Mouse (Mus musculus) limb, embryonic 15.5 days (tissue): ENCODE measurements at regions not wholly inside any gene's neighbourhood (a gene's known extent, or its start where the extent isn't known, plus 50 kb on each side); places are given as distances from the start of the nearest gene placed in this dataset.
A peak's percentile ranks its signal among the peaks of the same experiment; 100 is the strongest.

ENCODE experiments used
- ATAC-seq: fragments of 200-750 bp; cut with Nextera tagmentation; 2 replicates; pipeline ENCODE4 v1.8.0; 2017; ENCODE audit warnings: low read depth, moderate TSS enrichment; ENCODE audit not compliant: insufficient number of reproducible peaks, low FRiP score, low TSS enrichment
- H3K27ac ChIP-seq: fragments of 300-500 bp; sonication (generic); 2 replicates; pipeline ENCODE4 v1.5.1; 2015; ENCODE audit warnings: moderate library complexity, mild to moderate bottlenecking, inconsistent platforms
- H3K27me3 ChIP-seq: fragments of 300-500 bp; sonication (generic); 2 replicates; pipeline ENCODE4 v1.6.1; 2015; ENCODE audit warnings: inconsistent platforms
- H3K36me3 ChIP-seq: fragments of 300-500 bp; sonication (generic); 2 replicates; pipeline ENCODE4 v1.6.1; 2015; ENCODE audit warnings: inconsistent platforms
- H3K4me1 ChIP-seq: fragments of 300-500 bp; sonication (generic); 2 replicates; pipeline ENCODE4 v1.6.1; 2015; ENCODE audit warnings: inconsistent platforms
- H3K4me2 ChIP-seq: fragments of 300-500 bp; sonication (generic); 2 replicates; pipeline ENCODE4 v1.6.1; 2015; ENCODE audit warnings: mild to moderate bottlenecking, inconsistent platforms
- H3K4me3 ChIP-seq: fragments of 300-500 bp; sonication (generic); 2 replicates; pipeline ENCODE4 v1.5.1; 2015; ENCODE audit warnings: mild to moderate bottlenecking, inconsistent platforms
- H3K9ac ChIP-seq: fragments of 300-500 bp; sonication (generic); 2 replicates; pipeline ENCODE4 v1.6.1; 2015; ENCODE audit warnings: inconsistent platforms
- H3K9me3 ChIP-seq: fragments of 300-500 bp; sonication (generic); 2 replicates; pipeline ENCODE4 v1.6.1; 2016; ENCODE audit warnings: inconsistent platforms
- WGBS: fragments of 180-500 bp; shearing (Covaris S2); methylation state at CpG from one replicate; pipeline ENCODE4 v1.1.7; 2015; 5-methylcytosine and 5-hydroxymethylcytosine counted together

DNA sequence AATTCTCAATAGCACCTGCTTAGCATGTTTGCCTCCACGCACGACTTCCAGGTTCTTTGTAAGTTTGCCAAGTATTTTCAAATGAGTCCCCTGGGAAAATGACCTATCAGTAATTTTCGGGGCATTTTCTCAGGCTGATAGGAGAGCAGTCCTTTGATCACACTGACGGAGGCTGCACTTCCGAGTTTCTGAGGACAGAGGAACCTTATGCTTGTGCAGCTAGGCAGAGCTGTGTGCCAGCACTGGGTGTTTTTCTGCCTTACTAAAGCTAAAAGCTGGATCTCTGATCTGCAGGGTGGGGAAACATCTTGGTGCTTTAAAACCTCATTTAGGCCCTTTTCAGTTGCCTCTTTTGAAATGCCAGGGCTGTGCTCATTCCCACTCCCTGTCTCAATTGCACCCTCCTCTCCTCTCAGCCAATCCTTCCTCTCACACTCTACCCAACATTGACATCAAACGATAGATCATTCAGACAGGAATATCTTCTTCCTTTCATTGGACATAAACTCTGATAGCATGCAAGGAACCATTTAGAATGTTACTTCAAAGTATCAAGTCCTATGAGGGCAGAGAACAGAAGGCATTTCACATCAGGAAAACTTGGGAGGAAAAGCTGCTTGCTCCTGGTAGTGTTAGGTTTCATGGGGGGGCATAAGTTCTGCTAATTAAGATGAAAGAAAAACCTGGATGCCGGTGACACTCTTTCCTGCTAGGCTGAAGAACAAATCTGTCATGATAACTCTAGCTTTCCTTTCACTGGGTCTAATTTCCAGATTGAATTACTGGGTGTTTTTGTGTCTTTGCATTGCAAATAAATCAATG, 95.3 kb downstream of the Lurap1l start:
- no peak overlapping the region for H3K27ac ChIP-seq
- no peaks in the 10 kb centered on the region for H3K9me3 ChIP-seq
- 19% methylated on average over 7 of the region's 7 CpGs for WGBS
- H3K36me3 ChIP-seq: no peaks in the 10 kb centered on the region
- peaks cover 2% of the 10 kb centered on the region; the same call in 1 of the 2 replicates for H3K4me1 ChIP-seq
- H3K9ac ChIP-seq: no peak overlapping the region
- no peak overlapping the region for H3K4me2 ChIP-seq
- H3K27me3 ChIP-seq: no peaks in the 10 kb centered on the region
- ATAC-seq: no peak
- no peak overlapping the region for H3K4me3 ChIP-seq

DNA sequence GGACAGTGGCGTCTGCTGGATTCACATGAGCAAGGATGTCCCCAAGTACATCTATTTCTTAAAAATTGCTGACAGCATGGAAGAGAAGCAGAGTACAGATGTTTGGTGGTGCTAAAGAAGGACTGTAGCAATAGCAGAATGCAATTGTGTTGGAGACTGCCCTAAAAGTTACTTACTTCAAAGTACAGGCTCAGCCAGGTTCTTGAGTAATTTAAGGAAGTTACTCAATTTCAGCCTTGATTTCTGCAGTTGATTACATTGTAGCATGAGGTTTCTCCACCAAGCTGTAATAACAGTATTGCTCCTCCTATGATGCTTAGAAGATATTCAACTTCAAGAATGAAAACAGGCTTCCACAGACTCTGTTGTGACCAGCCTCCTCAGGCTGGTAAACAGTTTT, 96.1 kb downstream of the Lurap1l start:
- Histone ChIP-seq H3K27ac (no peak overlapping the region), H3K4me2 (no peak overlapping the region), H3K9ac (no peak overlapping the region), H3K4me3 (no peak overlapping the region), H3K4me1 (peaks cover 2% of the 10 kb centered on the region; the same call in 1 of the 2 replicates), H3K36me3 (no peaks in the 10 kb centered on the region), H3K9me3 (no peaks in the 10 kb centered on the region), H3K27me3 (no peaks in the 10 kb centered on the region)
- WGBS: 76% methylated on average over 1 of the region's 1 CpGs
- no peak for ATAC-seq

DNA sequence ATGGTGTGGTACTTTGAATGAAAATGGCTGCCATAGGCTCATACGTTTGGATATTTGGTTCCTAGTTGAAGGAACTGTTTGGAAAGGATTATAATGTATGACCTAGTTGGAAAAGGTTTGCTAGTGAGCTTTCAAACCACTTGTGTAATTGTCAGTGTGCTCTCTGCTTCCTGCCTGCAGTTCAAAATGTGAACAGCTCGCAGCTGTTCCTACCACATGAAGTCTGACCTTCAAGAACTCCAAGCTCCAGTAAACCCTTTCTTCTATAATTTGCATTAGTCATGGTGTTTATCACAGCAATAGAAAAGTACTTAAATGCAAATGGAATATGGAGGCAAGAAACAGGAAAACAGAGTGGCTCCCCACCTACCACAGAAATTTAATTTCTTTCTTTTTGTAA, 111.4 kb downstream of the Lurap1l start:
- Histone ChIP-seq H3K9me3 (no peaks in the 10 kb centered on the region), H3K4me2 (no peak overlapping the region), H3K4me3 (no peak overlapping the region), H3K36me3 (no peaks in the 10 kb centered on the region), H3K4me1 (no peaks in the 10 kb centered on the region), H3K27ac (no peak overlapping the region), H3K9ac (no peak overlapping the region), H3K27me3 (no peaks in the 10 kb centered on the region)
- 73% methylated on average over 2 of the region's 2 CpGs for WGBS
- no peak for ATAC-seq

DNA sequence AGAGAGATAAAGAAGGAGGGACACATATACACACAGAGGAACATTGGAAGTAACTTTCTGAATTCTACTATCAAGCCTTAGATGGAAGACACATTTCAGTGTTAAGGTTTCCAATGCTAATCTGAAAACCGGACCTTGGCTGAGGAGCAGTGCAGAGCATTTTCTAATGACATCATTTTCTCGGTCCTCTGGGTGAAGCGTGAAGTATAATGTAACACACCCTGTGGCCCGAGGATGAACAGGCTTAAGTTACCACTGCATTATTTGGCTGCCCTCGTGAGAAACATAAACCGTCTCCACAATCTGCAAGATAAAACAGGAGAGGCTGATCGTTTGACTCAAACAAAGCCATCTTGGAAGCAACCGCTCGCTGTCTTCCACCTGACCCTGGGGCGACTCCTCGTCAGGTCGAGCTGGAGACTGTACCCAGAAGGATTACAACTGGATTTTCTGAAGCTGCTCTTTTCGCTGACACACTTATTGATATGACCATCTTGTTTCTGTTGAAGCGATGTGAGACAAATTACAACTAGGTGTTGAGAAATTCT, 113.1 kb downstream of the Lurap1l start:
- no peak overlapping the region for H3K9ac ChIP-seq
- no peaks in the 10 kb centered on the region for H3K27me3 ChIP-seq
- WGBS: 52% methylated on average over 14 of the region's 14 CpGs
- ATAC-seq: no peak
- H3K27ac ChIP-seq: no peak overlapping the region
- no peak overlapping the region for H3K4me2 ChIP-seq
- no peaks in the 10 kb centered on the region for H3K4me1 ChIP-seq
- no peak overlapping the region for H3K4me3 ChIP-seq
- no peaks in the 10 kb centered on the region for H3K9me3 ChIP-seq
- H3K36me3 ChIP-seq: no peaks in the 10 kb centered on the region

DNA sequence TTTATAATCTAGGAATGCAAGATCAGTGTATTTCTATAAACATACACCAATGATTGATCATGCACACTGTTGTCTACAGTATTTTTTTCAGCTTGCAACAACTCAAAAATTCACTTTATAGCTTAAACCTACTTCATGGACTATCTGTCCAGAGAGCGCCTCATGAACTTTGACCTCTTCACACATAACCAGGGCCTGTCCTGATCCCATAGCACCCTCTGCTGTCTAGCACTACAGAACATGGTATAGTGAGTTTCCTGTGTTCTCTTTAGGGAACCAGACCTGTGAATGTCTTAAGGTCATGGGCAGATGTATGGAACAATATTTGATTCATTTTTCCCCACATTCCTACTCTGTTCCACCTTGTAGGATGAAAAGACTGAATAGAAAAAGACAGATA, 117.1 kb downstream of the Lurap1l start:
- 94% methylated on average over 1 of the region's 1 CpGs for WGBS
- ATAC-seq: no peak
- Histone ChIP-seq H3K9me3 (no peaks in the 10 kb centered on the region), H3K4me3 (no peak overlapping the region), H3K4me2 (no peak overlapping the region), H3K4me1 (no peaks in the 10 kb centered on the region), H3K27ac (no peak overlapping the region), H3K9ac (no peak overlapping the region), H3K36me3 (no peaks in the 10 kb centered on the region), H3K27me3 (no peaks in the 10 kb centered on the region)

DNA sequence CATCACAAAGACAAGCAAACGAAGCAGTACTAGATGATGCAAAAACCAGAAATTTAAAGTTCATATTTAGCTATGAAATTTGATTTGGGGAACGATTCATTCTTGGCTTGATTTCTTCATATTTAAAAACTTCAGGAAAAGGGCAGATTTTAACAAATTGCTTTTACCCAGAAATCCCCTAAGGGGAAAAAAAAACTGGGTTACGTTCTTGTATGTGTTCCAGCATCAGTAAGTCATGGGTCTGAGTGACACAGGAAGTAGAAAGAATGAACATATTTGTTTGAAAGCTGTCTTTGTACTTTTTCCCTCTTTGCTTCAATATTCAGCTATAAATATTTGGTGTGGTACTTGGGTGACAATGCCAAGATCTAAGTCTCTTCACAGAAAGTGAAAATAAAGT, 120.2 kb downstream of the Lurap1l start:
- H3K27ac ChIP-seq: no peak overlapping the region
- H3K36me3 ChIP-seq: no peaks in the 10 kb centered on the region
- H3K4me1 ChIP-seq: no peaks in the 10 kb centered on the region
- 58% methylated on average over 3 of the region's 3 CpGs for WGBS
- ATAC-seq: no peak
- H3K4me3 ChIP-seq: no peak overlapping the region
- H3K27me3 ChIP-seq: no peaks in the 10 kb centered on the region
- no peaks in the 10 kb centered on the region for H3K9me3 ChIP-seq
- H3K4me2 ChIP-seq: no peak overlapping the region
- H3K9ac ChIP-seq: no peak overlapping the region

DNA sequence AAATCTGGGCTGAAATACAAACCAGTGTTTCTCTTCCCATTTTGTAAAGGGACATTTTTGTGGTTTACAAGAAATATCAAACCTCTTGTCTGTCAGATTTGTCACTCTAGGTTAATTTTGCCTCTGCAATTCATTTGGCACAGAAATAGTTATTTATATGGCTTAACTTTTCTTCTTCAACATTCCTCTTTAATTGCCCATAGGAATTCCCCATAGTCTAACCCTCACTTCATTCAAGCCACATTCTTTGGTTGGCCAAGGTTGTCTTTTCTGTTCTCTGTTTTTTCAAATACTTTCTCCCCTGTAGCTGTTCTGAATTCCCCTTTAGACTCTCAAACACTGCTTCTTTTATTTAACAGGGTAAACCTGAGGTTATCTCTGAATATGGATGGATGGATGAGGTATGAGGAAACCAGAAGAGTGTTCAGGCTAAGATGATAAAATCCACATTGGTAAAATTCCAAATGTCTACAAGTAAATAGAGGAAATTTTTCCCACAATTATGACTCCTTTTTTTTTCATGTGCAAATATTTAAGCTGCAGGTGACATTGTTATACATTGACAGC, 127.0 kb downstream of the Lurap1l start:
- Histone ChIP-seq H3K9ac (no peak overlapping the region), H3K4me1 (no peaks in the 10 kb centered on the region), H3K36me3 (no peaks in the 10 kb centered on the region), H3K9me3 (no peaks in the 10 kb centered on the region), H3K27me3 (no peaks in the 10 kb centered on the region), H3K4me2 (no peak overlapping the region), H3K4me3 (no peak overlapping the region), H3K27ac (no peak overlapping the region)
- no peak for ATAC-seq

DNA sequence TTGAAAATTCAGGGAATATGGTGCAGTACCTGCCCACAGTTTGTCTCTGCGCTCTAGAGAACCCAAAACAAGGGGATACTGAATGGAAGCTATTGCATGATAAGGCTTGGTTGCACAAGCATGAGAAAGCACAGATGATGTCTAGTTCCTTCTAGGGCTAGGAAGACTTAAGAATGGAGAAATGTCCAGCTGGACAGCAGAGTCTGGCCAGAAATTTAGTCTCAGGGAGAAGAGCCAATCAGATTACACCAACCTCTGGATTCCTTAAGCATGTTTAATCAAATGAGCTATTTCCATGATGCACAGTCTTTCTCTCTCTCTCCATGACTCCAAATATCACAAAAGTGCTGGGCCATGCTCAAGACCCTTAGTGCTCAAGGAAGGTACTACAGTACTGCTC, 147.8 kb downstream of the Lurap1l start:
- no peak overlapping the region for H3K9ac ChIP-seq
- WGBS: 92% methylated on average over 1 of the region's 1 CpGs
- H3K27ac ChIP-seq: peak overlapping the region; percentile 91
- no peaks in the 10 kb centered on the region for H3K36me3 ChIP-seq
- no peak overlapping the region for H3K4me3 ChIP-seq
- no peaks in the 10 kb centered on the region for H3K27me3 ChIP-seq
- no peak overlapping the region for H3K4me2 ChIP-seq
- no peaks in the 10 kb centered on the region for H3K9me3 ChIP-seq
- peaks cover 19% of the 10 kb centered on the region for H3K4me1 ChIP-seq
- ATAC-seq: peak; percentile 50; the same call in 1 of the 2 replicates

DNA sequence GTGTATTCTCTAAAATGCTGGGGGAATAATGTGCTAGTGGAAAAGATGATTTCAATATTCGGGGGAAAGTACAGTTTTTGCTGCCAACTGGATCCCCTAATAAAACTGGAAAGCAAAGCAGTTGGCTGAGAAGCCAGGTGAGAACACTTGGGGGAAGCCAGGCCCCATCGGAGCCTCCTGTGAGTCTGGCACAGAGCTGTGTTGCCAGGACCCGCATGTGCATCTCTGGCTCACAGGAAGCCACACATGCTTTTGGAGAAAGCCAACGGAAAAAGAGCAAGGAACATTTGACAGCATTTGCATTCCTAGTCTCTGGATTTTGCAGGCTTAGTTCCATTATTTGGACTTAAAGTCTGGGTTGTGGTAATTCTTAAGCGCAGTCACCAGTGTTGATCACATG, 148.4 kb downstream of the Lurap1l start:
- Histone ChIP-seq H3K9ac (no peak overlapping the region), H3K4me2 (no peak overlapping the region), H3K27ac (peak overlapping the region; percentile 91), H3K36me3 (no peaks in the 10 kb centered on the region), H3K4me1 (peaks cover 19% of the 10 kb centered on the region), H3K9me3 (no peaks in the 10 kb centered on the region), H3K4me3 (no peak overlapping the region), H3K27me3 (no peaks in the 10 kb centered on the region)
- ATAC-seq: peak; percentile 91
- 43% methylated on average over 5 of the region's 5 CpGs for WGBS

DNA sequence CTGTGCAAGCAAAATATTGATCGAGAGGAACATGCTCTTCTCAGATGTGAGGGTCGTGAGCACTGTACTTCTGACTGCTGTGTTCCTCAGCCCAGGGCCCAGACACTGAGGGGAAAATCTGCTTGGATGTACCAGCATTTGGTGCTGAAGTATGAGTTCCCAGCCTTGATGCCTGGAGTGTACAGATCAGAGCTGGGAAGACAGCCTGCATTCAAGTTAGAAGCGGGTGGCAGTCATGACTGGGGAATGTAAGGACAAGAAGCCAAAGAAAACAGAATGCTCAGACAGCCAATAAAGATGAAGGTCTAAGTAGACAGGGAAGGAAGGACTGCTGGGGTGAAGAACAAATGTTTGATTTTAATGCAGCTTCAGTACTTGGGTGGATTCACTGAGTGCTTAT, 148.9 kb downstream of the Lurap1l start:
- ATAC-seq: peak; percentile 74
- H3K27ac ChIP-seq: peak overlapping the region; percentile 91
- peaks cover 19% of the 10 kb centered on the region for H3K4me1 ChIP-seq
- no peaks in the 10 kb centered on the region for H3K27me3 ChIP-seq
- H3K36me3 ChIP-seq: no peaks in the 10 kb centered on the region
- no peak overlapping the region for H3K9ac ChIP-seq
- no peaks in the 10 kb centered on the region for H3K9me3 ChIP-seq
- WGBS: 64% methylated on average over 3 of the region's 3 CpGs
- H3K4me3 ChIP-seq: no peak overlapping the region
- H3K4me2 ChIP-seq: no peak overlapping the region

DNA sequence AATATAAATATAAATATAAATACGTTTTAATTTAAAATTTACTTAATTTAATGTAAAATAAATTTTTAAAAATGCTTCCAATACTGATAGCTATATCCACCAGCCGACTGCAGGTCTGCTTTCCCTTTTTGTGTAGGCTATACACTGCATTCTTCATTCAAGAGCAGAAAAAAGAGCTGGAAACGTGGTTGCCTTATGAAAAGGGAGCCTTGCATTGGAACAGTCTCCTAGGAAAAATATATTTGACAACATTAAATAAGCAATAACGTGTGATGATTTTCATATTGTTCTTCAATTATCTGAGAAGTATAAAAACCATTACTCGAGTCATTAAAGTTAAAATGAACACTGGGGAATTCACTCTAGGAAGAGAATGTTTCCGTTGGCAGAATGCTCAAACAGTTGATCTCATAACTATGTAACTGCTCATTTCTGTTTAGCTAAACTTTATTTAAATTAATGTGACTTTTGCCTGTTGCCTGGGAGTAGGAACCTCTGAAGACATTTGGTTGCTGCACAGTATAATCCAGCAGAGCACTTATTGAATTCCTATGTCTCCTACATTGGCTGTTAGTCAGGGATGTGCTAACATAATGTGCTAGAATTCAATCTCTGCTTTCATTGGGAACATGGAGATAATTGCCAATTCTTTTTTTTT, 172.0 kb downstream of the Lurap1l start:
- no peak for ATAC-seq
- Histone ChIP-seq H3K4me3 (no peak overlapping the region), H3K36me3 (no peaks in the 10 kb centered on the region), H3K4me2 (no peak overlapping the region), H3K4me1 (no peaks in the 10 kb centered on the region), H3K9ac (no peak overlapping the region), H3K9me3 (no peaks in the 10 kb centered on the region), H3K27ac (no peak overlapping the region), H3K27me3 (no peaks in the 10 kb centered on the region)
- WGBS: 47% methylated on average over 6 of the region's 6 CpGs

DNA sequence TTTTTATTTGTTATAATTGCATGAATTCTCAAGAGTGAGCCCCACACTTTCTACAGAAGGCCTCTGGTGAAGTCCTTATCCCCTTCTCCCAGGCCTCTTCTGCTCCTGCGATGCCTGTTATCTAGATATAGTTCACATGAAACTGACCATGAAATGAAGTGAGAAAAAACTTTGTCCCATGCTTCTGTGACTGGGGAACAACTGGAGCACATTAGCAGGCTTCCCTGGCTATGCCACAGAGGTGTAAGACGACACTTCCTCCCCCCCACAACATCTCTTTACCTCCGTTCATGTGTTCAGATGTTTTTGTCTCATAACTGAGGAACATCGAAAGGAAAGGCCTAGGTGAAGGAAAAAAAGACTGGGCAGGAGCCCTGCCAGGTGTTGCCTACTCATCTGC, 174.7 kb downstream of the Lurap1l start:
- 31% methylated on average over 4 of the region's 4 CpGs for WGBS
- ATAC-seq: no peak

More for the DNA sequence above, 174.7 kb downstream of the Lurap1l start:
- H3K9me3 ChIP-seq: no peaks in the 10 kb centered on the region
- no peaks in the 10 kb centered on the region for H3K4me1 ChIP-seq
- H3K4me2 ChIP-seq: no peak overlapping the region
- H3K9ac ChIP-seq: no peak overlapping the region
- H3K27ac ChIP-seq: no peak overlapping the region
- no peak overlapping the region for H3K4me3 ChIP-seq
- H3K27me3 ChIP-seq: no peaks in the 10 kb centered on the region
- no peaks in the 10 kb centered on the region for H3K36me3 ChIP-seq
